Mouse (Mus musculus): ENCODE data around the gene Nwd2. TPM values are rescaled to one million over a fixed set of nuclear protein-coding genes. Genes with fewer than 3 reads are reported as not detected.

The Nwd2 gene
- under 1 TPM; 0.07 to 0.11 TPM for total RNA-seq (2021)
- long read RNA-seq, experiment 1 = 0 reads
- long read RNA-seq, experiment 2 = 0 reads

- no peak for DNase-seq
These were observed at the start of gene Nwd2 for GRCm38 (mm10) chr5:63649070-63649532. TSS of gene Nwd2 (plus strand) at chr5:63649102.

GRCm38 (mm10) chr5:63607447-63607846, 41.5 kb upstream of the Nwd2 start:
- DNase-seq = no peak

GRCm38 (mm10) chr5:63616792-63617668, 31.9 kb upstream of the Nwd2 start:
- DNase-seq = no peak

GRCm38 (mm10) chr5:63624123-63624522, 24.8 kb upstream of the Nwd2 start:
- DNase-seq = no peak

GRCm38 (mm10) chr5:63627832-63628530, 20.9 kb upstream of the Nwd2 start:
- DNase-seq = no peak

GRCm38 (mm10) chr5:63628531-63628871, 20.4 kb upstream of the Nwd2 start:
- DNase-seq = no peak

- no peak for DNase-seq
These were observed 14.3 kb upstream of the Nwd2 start for GRCm38 (mm10) chr5:63634636-63635035.

- no peak for DNase-seq
These were observed 715 bp upstream of the Nwd2 start for GRCm38 (mm10) chr5:63648187-63648586.

GRCm38 (mm10) chr5:63649533-63650464, 897 bp downstream of the Nwd2 start:
- peak; percentile 5 for DNase-seq

- DNase-seq = no peak
These were observed 2.9 kb downstream of the Nwd2 start for GRCm38 (mm10) chr5:63651813-63652212.

- no peak for DNase-seq
These were observed 3.8 kb downstream of the Nwd2 start for GRCm38 (mm10) chr5:63652705-63653104.

- no peak for DNase-seq
These were observed 18.0 kb downstream of the Nwd2 start for GRCm38 (mm10) chr5:63666884-63667283.

- no peak for DNase-seq
These were observed 27.0 kb downstream of the Nwd2 start for GRCm38 (mm10) chr5:63675934-63676333.

- DNase-seq = no peak
These were observed 40.2 kb downstream of the Nwd2 start for GRCm38 (mm10) chr5:63689084-63689483.

GRCm38 (mm10) chr5:63696784-63697183, 47.9 kb downstream of the Nwd2 start:
- DNase-seq = no peak

GRCm38 (mm10) chr5:63697196-63697595, 48.3 kb downstream of the Nwd2 start:
- DNase-seq = no peak

GRCm38 (mm10) chr5:63728955-63729354, 80.1 kb downstream of the Nwd2 start:
- no peak for DNase-seq

GRCm38 (mm10) chr5:63735521-63735920, 86.6 kb downstream of the Nwd2 start:
- DNase-seq = no peak

GRCm38 (mm10) chr5:63743426-63743825, 94.5 kb downstream of the Nwd2 start:
- DNase-seq = no peak

GRCm38 (mm10) chr5:63748299-63748698, 99.4 kb downstream of the Nwd2 start:
- DNase-seq = no peak

GRCm38 (mm10) chr5:63748759-63749158, 99.9 kb downstream of the Nwd2 start:
- DNase-seq = no peak

GRCm38 (mm10) chr5:63755092-63755761, 106.3 kb downstream of the Nwd2 start:
- DNase-seq = no peak

Data from gastrocnemius, postnatal 10 days (tissue).